Mouse (Mus musculus): ENCODE results near the gene Kdm2b.

DNA sequence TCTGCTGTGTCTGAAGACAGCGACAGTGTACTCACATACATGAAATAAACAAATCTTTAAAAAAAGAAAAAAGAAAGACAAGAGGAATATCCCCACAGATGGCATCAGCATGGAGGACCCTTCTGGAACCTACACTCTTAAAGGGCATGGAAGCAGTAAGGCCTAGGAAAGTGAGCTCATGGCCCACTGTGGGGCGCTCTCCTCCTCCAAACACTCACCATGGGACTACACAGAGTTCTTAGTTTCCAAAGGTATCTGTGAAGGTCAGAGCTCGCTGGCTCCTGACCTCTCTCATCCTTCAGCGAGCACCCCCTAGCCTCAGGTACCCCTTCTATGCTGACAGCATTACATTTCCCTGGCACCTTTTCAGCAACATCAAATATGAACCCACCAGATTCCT, 53.8 kb downstream of the Kdm2b start:
- no peak for TF ChIP-seq POLR2A (IDR thresholded peaks at IDR 0.05; ENCODE audit: control insufficient read depth, extremely low read depth, insufficient read depth, low read length, poor library complexity)
- TF ChIP-seq CTCF (IDR thresholded peaks at IDR 0.05; ENCODE audit: borderline replicate concordance, control insufficient read depth, extremely low read depth, insufficient read depth, low read length, poor library complexity), result no peak
